Mouse (Mus musculus) Patski (cell line): Measurements from ENCODE around the gene Fbxl18. TPM values are rescaled to one million over a fixed set of nuclear protein-coding genes. Genes with fewer than 3 reads are reported as not detected.

Experiments
- ATAC-seq: fragments of 100-300 bp; one replicate; pipeline ENCODE4 v1.8.0; 2021
- CTCF ChIA-PET: fragments of 350-600 bp; sonication (Branson Sonifier 250); formaldehyde crosslinking; loops from one replicate; lab custom pipeline; 2022; ENCODE audit warnings: inconsistent platforms; lab: Charles Lee
- POLR2A ChIA-PET: fragments of 350-600 bp; sonication (Branson Sonifier 250); formaldehyde crosslinking; loops from one replicate; lab custom pipeline; 2022; ENCODE audit warnings: antibody characterized with exemption, inconsistent platforms; lab: Charles Lee
- DNase-seq: peaks from one replicate; pipeline ENCODE4 v3.0.0-alpha.2; 2011; ENCODE audit warnings: low read depth, low spot score
- H3K27me3 ChIP-seq: fragments of 371-371 bp; one replicate; pipeline ENCODE4 v1.5.1; 2021
- CTCF ChIP-seq: fragments of 100-300 bp; IDR thresholded peaks from one replicate; pipeline ENCODE4 v1.5.1; 2021
- in situ Hi-C: fragments of 300-500 bp; cut with MboI; formaldehyde crosslinking; loops from 3 replicates; pipeline ENCODE4 v1.11.1; 2018; ENCODE audit warnings: low pct_unique_long_range_greater_than_20kb, mixed read lengths
- polyA plus RNA-seq: library from polyadenylated mRNA; unstranded; gene quantifications from one replicate; pipeline ENCODE4 v1.2.3, GENCODE M21; 2021

Gene Fbxl18
- polyA plus RNA-seq, 1 experiment from 2014 or later: 11.1 TPM

DNA sequence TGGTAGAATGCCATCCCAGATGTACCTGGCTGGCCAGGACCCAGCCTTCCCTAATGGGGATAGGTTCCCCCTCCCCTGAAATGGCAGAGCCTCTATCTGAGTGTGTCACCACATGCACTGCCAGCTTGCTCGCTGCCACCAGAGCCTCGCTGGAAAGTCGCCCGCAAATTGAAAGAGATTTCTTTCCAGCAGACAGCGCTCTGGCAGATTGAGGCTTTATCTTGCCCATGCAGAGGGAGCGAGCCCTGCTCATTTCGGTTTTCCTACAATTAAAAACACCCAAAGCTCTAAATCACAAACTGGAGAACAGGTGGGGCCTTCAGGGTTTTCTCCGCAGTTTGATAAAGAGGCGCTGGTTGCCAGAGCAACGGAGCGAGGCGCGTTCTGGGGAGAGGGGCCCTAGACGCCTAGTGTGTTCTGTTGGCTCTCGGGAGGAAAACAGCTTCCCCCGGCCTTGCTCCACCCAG is 37.4 kb downstream of the Fbxl18 start:
- ChIA-PET POLR2A (interaction anchor here (1.2 kb wide), 1 partner anchor 37 kb away, joined by 3 read pairs; no protein-coding TSS in a partner anchor), CTCF (no interaction called here)
- in situ Hi-C loops: no loop called here
- DNase-seq (no peak), ATAC-seq (no peak)
- H3K27me3 ChIP-seq: no peaks in the 10 kb centered on the region
- no peak for TF ChIP-seq CTCF

GRCm38 (mm10) chr5:142856408-142856807 is 38.8 kb downstream of the Fbxl18 start:
- DNase-seq (no peak), ATAC-seq (no peak)
- peak; percentile 49 for TF ChIP-seq CTCF
- ChIA-PET CTCF (no interaction called here), POLR2A (interaction anchor here (0.7 kb wide), 1 partner anchor 76 kb away, joined by 4 read pairs; no protein-coding TSS in a partner anchor)
- in situ Hi-C loops: no loop called here
- H3K27me3 ChIP-seq: no peaks in the 10 kb centered on the region

DNA sequence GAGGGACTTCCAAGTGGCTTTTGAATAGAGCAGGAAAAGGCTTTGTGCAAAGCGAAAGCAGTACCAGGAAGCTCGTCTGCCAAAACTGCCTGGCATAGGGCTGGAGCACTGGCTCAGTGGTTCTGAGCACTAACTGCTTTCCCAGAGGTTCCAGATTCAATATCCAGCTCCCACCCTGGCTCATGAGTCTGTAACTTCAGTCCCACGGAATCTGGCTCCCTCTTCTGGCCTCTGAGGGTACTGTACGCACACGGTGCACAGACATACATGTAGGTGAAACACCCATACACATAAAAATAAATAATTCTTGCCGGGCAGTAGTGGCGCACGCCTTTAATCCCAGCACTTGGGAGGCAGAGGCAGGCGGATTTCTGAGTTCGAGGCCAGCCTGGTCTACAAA is 40.3 kb downstream of the Fbxl18 start:
- POLR2A ChIA-PET: interaction anchor here (0.7 to 1.0 kb wide), 2 partner anchors 13 to 87 kb away, joined by 3 read pairs; no protein-coding TSS in a partner anchor
- H3K27me3 ChIP-seq: no peaks in the 10 kb centered on the region
- in situ Hi-C loops: no loop called here
- TF ChIP-seq CTCF: peak; percentile 90
- CTCF ChIA-PET: interaction anchor here (0.6 to 2.6 kb wide), 11 partner anchors 9 to 130 kb away, joined by 3 to 7 read pairs (median 5); no protein-coding TSS in a partner anchor
- ATAC-seq (no peak), DNase-seq (no peak)

GRCm38 (mm10) chr5:142853585-142853984 is 41.6 kb downstream of the Fbxl18 start:
- no peaks in the 10 kb centered on the region for H3K27me3 ChIP-seq
- ChIA-PET POLR2A (interaction anchor here (0.5 kb wide), 1 partner anchor 33 kb away, joined by 4 read pairs; no protein-coding TSS in a partner anchor), CTCF (interaction anchor here (1.1 to 2.6 kb wide), 7 partner anchors 11 to 211 kb away, joined by 3 to 7 read pairs (median 4); no protein-coding TSS in a partner anchor)
- no peak for DNase-seq
- TF ChIP-seq CTCF: no peak
- in situ Hi-C loops: no loop called here
- ATAC-seq: no peak

GRCm38 (mm10) chr5:142851681-142852049 is 43.6 kb downstream of the Fbxl18 start:
- no peak for TF ChIP-seq CTCF
- DNase-seq (no peak), ATAC-seq (no peak)
- no peaks in the 10 kb centered on the region for H3K27me3 ChIP-seq
- ChIA-PET POLR2A (interaction anchor here (0.5 to 1.3 kb wide), 3 partner anchors 15 to 170 kb away, joined by 3 to 4 read pairs (median 3); no protein-coding TSS in a partner anchor), CTCF (interaction anchor here (1.5 to 2.0 kb wide), 2 partner anchors 10 kb away, joined by 4 to 6 read pairs; no protein-coding TSS in a partner anchor)
- in situ Hi-C loops: no loop called here

- ATAC-seq (no peak), DNase-seq (no peak)
- TF ChIP-seq CTCF: no peak
- ChIA-PET CTCF (interaction anchor here (1.5 to 2.0 kb wide), 2 partner anchors 10 kb away, joined by 4 to 6 read pairs; no protein-coding TSS in a partner anchor), POLR2A (interaction anchor here (0.5 to 0.9 kb wide), 2 partner anchors 16 to 169 kb away, joined by 3 read pairs; no protein-coding TSS in a partner anchor)
- in situ Hi-C loops: no loop called here
- H3K27me3 ChIP-seq: no peaks in the 10 kb centered on the region
These were observed 44.1 kb downstream of the Fbxl18 start for GRCm38 (mm10) chr5:142850916-142851680.

DNA sequence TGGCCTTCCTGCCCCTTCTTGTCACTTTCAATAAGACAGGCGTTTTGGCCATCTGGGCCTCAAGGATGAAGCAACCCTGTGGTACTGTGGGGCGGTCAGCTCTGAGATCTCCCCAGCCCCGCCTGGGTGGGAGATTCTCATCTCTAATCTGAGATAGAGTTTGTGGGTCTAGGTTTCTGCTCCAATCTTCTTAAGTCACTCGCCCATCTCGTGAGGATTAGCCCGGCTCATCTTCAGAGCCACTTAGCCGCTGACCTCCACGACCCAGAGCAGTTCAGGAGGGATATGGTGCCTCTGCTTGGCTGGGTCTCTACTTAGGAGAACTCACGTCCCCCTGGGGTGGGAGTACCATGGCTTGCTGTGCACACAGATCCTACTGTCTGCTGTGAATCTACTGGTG is 44.7 kb downstream of the Fbxl18 start:
- in situ Hi-C loops: no loop called here
- DNase-seq: no peak
- TF ChIP-seq CTCF: no peak
- POLR2A ChIA-PET: no interaction called here
- CTCF ChIA-PET: interaction anchor here (2.0 kb wide), 1 partner anchor 11 kb away, joined by 6 read pairs; no protein-coding TSS in a partner anchor
- ATAC-seq: no peak
- H3K27me3 ChIP-seq: no peaks in the 10 kb centered on the region

DNA sequence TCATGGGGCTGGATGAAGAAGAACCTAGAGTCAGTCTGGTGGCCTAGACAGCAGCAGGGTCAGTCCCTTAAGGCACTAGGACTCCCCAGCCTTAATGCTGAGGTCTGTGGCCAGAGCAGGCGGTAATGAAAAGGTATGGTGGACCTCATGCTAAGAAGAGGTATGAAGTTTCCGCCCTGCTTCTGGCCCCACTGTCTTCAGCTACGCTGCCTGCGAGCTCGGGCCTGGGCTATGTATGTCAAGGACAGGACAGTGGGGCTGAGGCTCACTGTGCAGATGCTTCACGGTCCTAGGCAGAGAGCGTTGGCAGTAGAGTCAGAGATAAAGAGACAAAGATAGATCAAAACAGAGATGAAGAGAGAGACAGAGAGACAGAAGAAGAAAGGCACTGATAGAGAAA is 46.3 kb downstream of the Fbxl18 start:
- ChIA-PET CTCF (no interaction called here), POLR2A (interaction anchor here (0.8 kb wide), 1 partner anchor 26 kb away, joined by 3 read pairs; no protein-coding TSS in a partner anchor)
- no peak for DNase-seq
- ATAC-seq: no peak
- no peak for TF ChIP-seq CTCF
- H3K27me3 ChIP-seq: no peaks in the 10 kb centered on the region
- in situ Hi-C loops: loop anchor here (10.0 kb wide), 1 partner anchor 84 kb away; no protein-coding TSS in a partner anchor

GRCm38 (mm10) chr5:142848149-142848548 is 47.1 kb downstream of the Fbxl18 start:
- in situ Hi-C loops: loop anchor here (10.0 kb wide), 1 partner anchor 83 kb away; no protein-coding TSS in a partner anchor
- CTCF ChIA-PET: no interaction called here
- no peaks in the 10 kb centered on the region for H3K27me3 ChIP-seq

GRCm38 (mm10) chr5:142844467-142844866 is 50.8 kb downstream of the Fbxl18 start:
- no peak for TF ChIP-seq CTCF
- H3K27me3 ChIP-seq: no peaks in the 10 kb centered on the region
- ATAC-seq: no peak
- POLR2A ChIA-PET: no interaction called here
- no peak for DNase-seq
- CTCF ChIA-PET: interaction anchor here (1.9 kb wide), 1 partner anchor 33 kb away, joined by 4 read pairs; no protein-coding TSS in a partner anchor
- in situ Hi-C loops: loop anchor here (10.0 kb wide), 1 partner anchor 80 kb away; no protein-coding TSS in a partner anchor

More at GRCm38 (mm10) chr5:142848149-142848548, 47.1 kb downstream of the Fbxl18 start:
- DNase-seq (no peak), ATAC-seq (no peak)
- TF ChIP-seq CTCF: no peak
- POLR2A ChIA-PET: interaction anchor here (0.8 kb wide), 1 partner anchor 26 kb away, joined by 3 read pairs; no protein-coding TSS in a partner anchor
